Mouse (Mus musculus): ENCODE data around the gene Cyp2t4.

GRCm38 (mm10) chr7:27185986-27186385 lies 32.5 kb downstream of the Cyp2t4 start:
- TF ChIP-seq MAFK (IDR thresholded peaks at IDR 0.05; ENCODE audit: insufficient read depth, low read depth, low read length) (no peak), ZC3H11A (IDR thresholded peaks at IDR 0.05; ENCODE audit: borderline replicate concordance, low read depth, low read length) (no peak), CHD2 (IDR thresholded peaks at IDR 0.05; ENCODE audit: low read depth, low read length) (no peak), ZNF384 (IDR thresholded peaks at IDR 0.05; ENCODE audit: low read depth, low read length) (no peak)
